ENCODE assay signal across 8 mouse cellular contexts in the genomic region with DNA sequence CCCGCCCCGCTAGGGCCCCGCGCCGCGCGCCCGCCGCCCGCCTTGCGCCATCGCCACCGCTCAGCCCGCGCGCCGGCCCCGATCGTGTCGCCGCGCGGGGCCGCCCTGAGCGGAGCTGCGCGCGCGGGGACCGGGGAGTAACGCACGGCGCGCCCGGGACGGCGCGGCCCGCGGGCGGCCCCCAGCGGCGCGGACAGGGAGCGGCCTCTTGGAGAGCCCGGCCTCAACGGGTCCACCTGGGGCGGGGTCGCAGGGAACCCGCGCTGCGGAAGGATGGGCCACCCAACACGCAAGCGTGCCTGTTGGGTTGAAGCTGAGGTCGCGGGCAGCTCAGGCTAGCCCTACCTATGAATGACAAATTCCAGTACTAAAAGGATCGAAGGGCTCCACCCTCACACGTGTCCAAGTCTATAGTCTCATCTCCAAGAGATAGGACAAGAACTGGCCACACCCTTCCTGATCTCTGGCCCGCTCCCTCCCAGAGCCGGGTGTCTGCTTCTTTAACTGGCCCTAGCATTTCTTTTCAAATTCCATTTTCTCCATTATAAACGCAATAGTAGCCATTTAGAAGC. TPM values are rescaled to one million over a fixed set of nuclear protein-coding genes. Genes with fewer than 3 reads are reported as not detected.
A peak's percentile ranks its signal among the peaks of the same experiment; 100 is the strongest.
DNase-seq lines count a peak whose midpoint lies in the region; ATAC-seq and TF ChIP-seq lines count a peak whose summit lies in the region.

Gene Adap1, minus strand, starts transcription at position 228 of the 572 bp plus-strand sequence.

- no peaks in the 10 kb centered on the region for H3K27me3 ChIP-seq in CH12.LX (replicated peaks)
- peaks cover 31% of the 10 kb centered on the region for H3K27me3 ChIP-seq in forebrain, embryonic 11.5 days (ENCODE audit: control insufficient read depth, insufficient read depth, low read length)
- peaks cover 10% of the 10 kb centered on the region; the same call in 1 of the 2 replicates for H3K27me3 ChIP-seq in lung, postnatal 0 days (replicated peaks; ENCODE audit: insufficient read depth, low read length)

- in situ Hi-C loops in CH12.LX (cut with MboI; ENCODE audit: low pct_ligation_motif_present, low pct_unique_long_range_greater_than_20kb, low sequenced_read_pairs): loop anchor here (5.0 kb wide), 1 partner anchor 43 kb away; no protein-coding TSS in a partner anchor

- peak; percentile 35; the same call in 1 of the 2 replicates for TF ChIP-seq POLR2A in CH12.LX (IDR thresholded peaks at IDR 0.05; ENCODE audit: low read depth, low read length)

- TF ChIP-seq RAD21 in CH12.LX (IDR thresholded peaks at IDR 0.05; ENCODE audit: low read depth, low read length): peak; percentile 73

- TF ChIP-seq CTCF in CH12.LX (conservative IDR thresholded peaks at IDR 0.05 in 1 of 2, IDR thresholded peaks at IDR 0.05 in 1 of 2; ENCODE audit: low read depth in 2 of 2, low read length in 2 of 2): peak in 1 of 2 experiments; percentile 81; a peak in 2 of 4 replicates
- TF ChIP-seq CTCF in lung, postnatal 0 days (IDR thresholded peaks at IDR 0.05): peak; percentile 48

- peak within 1 kb of the TSS; percentile 76 for H3K4me2 ChIP-seq in CH12.LX (ENCODE audit: insufficient read depth, low read depth, poor library complexity, severe bottlenecking)
- H3K4me2 ChIP-seq in forebrain, embryonic 11.5 days (ENCODE audit: low read depth, low read length, severe bottlenecking): peak within 1 kb of the TSS; percentile 93
- peak within 1 kb of the TSS; percentile 95 for H3K4me2 ChIP-seq in lung, postnatal 0 days (replicated peaks; ENCODE audit: low read depth, low read length)

- peak; percentile 85 for ATAC-seq in forebrain, embryonic 11.5 days (replicated peaks; ENCODE audit: low FRiP score)
- ATAC-seq in lung, postnatal 0 days: peak; percentile 90

- no peaks in the 10 kb centered on the region for H3K9me3 ChIP-seq in CH12.LX (replicated peaks; ENCODE audit: low read length)
- H3K9me3 ChIP-seq in forebrain, embryonic 11.5 days (ENCODE audit: control insufficient read depth, low read length): no peaks in the 10 kb centered on the region
- H3K9me3 ChIP-seq in lung, postnatal 0 days (ENCODE audit: low read length): no peaks in the 10 kb centered on the region

- peaks cover 0 to 4% of the 10 kb centered on the region in 2 experiments for H3K36me3 ChIP-seq in CH12.LX (replicated peaks in 1 of 2; ENCODE audit: control insufficient read depth in 1 of 2, insufficient read depth in 1 of 2, low read length in 1 of 2)
- no peaks in the 10 kb centered on the region for H3K36me3 ChIP-seq in forebrain, embryonic 11.5 days (ENCODE audit: control insufficient read depth, insufficient read depth, low read length)
- H3K36me3 ChIP-seq in lung, postnatal 0 days (ENCODE audit: insufficient read depth, low read length): no peaks in the 10 kb centered on the region

- TF ChIP-seq EP300 in CH12.LX (IDR thresholded peaks at IDR 0.05; ENCODE audit: low read length): no peak
- TF ChIP-seq EP300 in lung, postnatal 0 days (IDR thresholded peaks at IDR 0.05): no peak

- peak; percentile 46 for DNase-seq in CH12.LX (ENCODE audit: extremely low read depth)
- peak; percentile 70 for DNase-seq in adrenal gland, postnatal 25 days
- DNase-seq in forebrain, embryonic 11.5 days (ENCODE audit: low spot score): peak; percentile 77
- peak; percentile 65 for DNase-seq in heart, postnatal 4 days
- DNase-seq in layer of hippocampus, postnatal 10 days (ENCODE audit: low spot score in 2 of 2): peak; percentile 66 to 80
- DNase-seq in lung, postnatal 0 days (ENCODE audit: low spot score): peak; percentile 68
- peak; percentile 50 for DNase-seq in retina, postnatal 7 days (ENCODE audit: low read depth, low spot score)
- DNase-seq in urinary bladder, postnatal 25 days (ENCODE audit: low spot score): peak; percentile 63

- peak within 1 kb of the TSS; percentile 94 for H3K9ac ChIP-seq in CH12.LX (ENCODE audit: insufficient read depth, low read depth)
- peak within 1 kb of the TSS; percentile 63 for H3K9ac ChIP-seq in forebrain, embryonic 11.5 days (ENCODE audit: low read length)
- peak within 1 kb of the TSS; percentile 48 for H3K9ac ChIP-seq in lung, postnatal 0 days (replicated peaks; ENCODE audit: low read depth)

- peaks cover 40% of the 10 kb centered on the region for H3K79me2 ChIP-seq in CH12.LX (replicated peaks; ENCODE audit: control insufficient read depth, extremely low read depth, insufficient read depth, poor library complexity, severe bottlenecking)

- H3K4me1 ChIP-seq in CH12.LX (ENCODE audit: control insufficient read depth in 1 of 2, insufficient read depth in 2 of 2): peaks cover 15 to 44% of the 10 kb centered on the region in 2 experiments
- H3K4me1 ChIP-seq in forebrain, embryonic 11.5 days (replicated peaks; ENCODE audit: control insufficient read depth, insufficient read depth, low read length): 0 out of 2 replicates have a peak, but pooled peaks cover 3% of the 10 kb centered on the region
- peaks cover 9% of the 10 kb centered on the region; the same call in 1 of the 2 replicates for H3K4me1 ChIP-seq in lung, postnatal 0 days (ENCODE audit: insufficient read depth, low read depth, low read length)

- peak within 1 kb of the TSS; percentile 68 to 97 (median 78) for H3K4me3 ChIP-seq in CH12.LX (replicated peaks in 1 of 3; ENCODE audit: low read depth in 2 of 3, low read length in 2 of 3, poor library complexity in 1 of 3)
- H3K4me3 ChIP-seq in forebrain, embryonic 11.5 days (ENCODE audit: low read depth, low read length): peak within 1 kb of the TSS; percentile 67
- H3K4me3 ChIP-seq in lung, postnatal 0 days (ENCODE audit: low read depth, low read length): peak within 1 kb of the TSS; percentile 55

- 2% methylated on average over 58 of the region's 61 CpGs for WGBS in forebrain, embryonic 11.5 days
- WGBS in lung, postnatal 0 days: 2% methylated on average over 39 of the region's 61 CpGs

- dilution Hi-C loops in CH12.LX (cut with MboI; ENCODE audit: extremely low pct_ligation_motif_present, extremely low pct_unique_long_range_greater_than_20kb, low sequenced_read_pairs): no loop called here

- peak within 1 kb of the TSS; percentile 76 for H3K27ac ChIP-seq in CH12.LX (ENCODE audit: insufficient read depth, low read depth)
- H3K27ac ChIP-seq in forebrain, embryonic 11.5 days (ENCODE audit: low read depth, low read length): no peak within 1 kb of the TSS
- no peak within 1 kb of the TSS for H3K27ac ChIP-seq in lung, postnatal 0 days (ENCODE audit: low read length)

TF ChIP-seq in CH12.LX, 34 proteins besides CTCF, POLR2A, EP300 and RAD21:
- TF ChIP-seq ZC3H11A (IDR thresholded peaks at IDR 0.05; ENCODE audit: low read depth, low read length): peak; percentile 1; the same call in 1 of the 2 replicates
- TF ChIP-seq NRF1 (IDR thresholded peaks at IDR 0.05; ENCODE audit: low read depth, low read length): peak; percentile 52
- peak; percentile 74 for TF ChIP-seq SMC3 (IDR thresholded peaks at IDR 0.05; ENCODE audit: low read depth, low read length)
- TF ChIP-seq MEF2A (IDR thresholded peaks at IDR 0.05; ENCODE audit: borderline replicate concordance, low read depth, low read length): no peak; the same call in 1 of the 2 replicates
- 0 out of 2 replicates have a peak, but pooled peaks have one; percentile 36 for TF ChIP-seq BHLHE40 (IDR thresholded peaks at IDR 0.05; ENCODE audit: low read depth, low read length)
- TF ChIP-seq SIN3A (IDR thresholded peaks at IDR 0.05; ENCODE audit: low read length): 0 out of 2 replicates have a peak, but pooled peaks have one; percentile 9
- TF ChIP-seq IRF4 (IDR thresholded peaks at IDR 0.05; ENCODE audit: low read depth, low read length): peak; percentile 40; the same call in 1 of the 2 replicates
- no peak for TF ChIP-seq ZMIZ1 (IDR thresholded peaks at IDR 0.05; ENCODE audit: low read depth, low read length)
- TF ChIP-seq TCF12 (IDR thresholded peaks at IDR 0.05; ENCODE audit: low read depth, low read length): 0 out of 2 replicates have a peak, but pooled peaks have one; percentile 48

RNA-seq across cellular contexts. Expression of gene Adap1, which starts in this region (rescaled TPM):
- 73.2 and 93.9 TPM in 2 replicates for total RNA-seq in CH12.LX (2012; rRNA removed)
- total RNA-seq in CH12.LX (2014; rRNA removed): 53.9 and 55.3 TPM in 2 replicates
- polyA plus RNA-seq in CH12.LX (2012; ENCODE audit: insufficient read length, low read depth): 61.8 and 70.7 TPM in 2 replicates
- total RNA-seq in adrenal gland, postnatal 25 days (2021): 2.4 and 4.3 TPM in 2 replicates
- polyA plus RNA-seq in forebrain, embryonic 11.5 days (2014; fragmentation: Nextera tagmentation; extraction: Ambion mirVana): 1.9 and 2.0 TPM in 2 replicates
- 1 to 10 TPM; 1.8 to 2.4 TPM for total RNA-seq in heart, postnatal 4 days (2021)
- total RNA-seq in layer of hippocampus, postnatal 10 days (2021): 100 to 1,000 TPM; 255 to 270 TPM
- polyA plus RNA-seq in lung, postnatal 0 days (2015; fragmentation: Nextera tagmentation; extraction: Ambion mirVana): 3.6 and 4.1 TPM in 2 replicates

Comparison
In these comparisons a context has a peak if more than half of its experiments do, and no peak if none do; other contexts are left out.
1. RNA of gene Adap1 (total RNA-seq): 255 to 270 TPM in layer of hippocampus, postnatal 10 days and 53.9 to 93.9 TPM in CH12.LX; 2.4 to 4.3 TPM in adrenal gland, postnatal 25 days and 1.8 to 2.4 TPM in heart, postnatal 4 days; every median in the first group is over 10 times any median in the second.
2. RNA of gene Adap1 (polyA plus RNA-seq): 61.8 to 70.7 TPM in CH12.LX; 3.6 to 4.1 TPM in lung, postnatal 0 days and 1.9 to 2.0 TPM in forebrain, embryonic 11.5 days; every median in the first group is over 10 times any median in the second.
3. Peak in every context shown above with its lines, with median percentiles within 50 percentile points of each other: DNase-seq, H3K4me2 ChIP-seq, H3K4me3 ChIP-seq and H3K9ac ChIP-seq.